Mouse (Mus musculus) common myeloid progenitor, adult 5-6 weeks (primary cell): ENCODE results near the gene Hist1h4b. TPM values are rescaled to one million over a fixed set of nuclear protein-coding genes. Genes with fewer than 3 reads are reported as not detected.

Source experiments
- ATAC-seq: replicated peaks from 2 replicates; pipeline ENCODE4 v1.8.0; 2016; ENCODE audit warnings: low read depth, mild to moderate bottlenecking, moderate TSS enrichment, inconsistent platforms; ENCODE audit not compliant: poor library complexity, severe bottlenecking
- total RNA-seq: library from RNA; stranded (forward); fragments of 200-1000, 187-1606 nt; gene quantifications from 2 replicates; pipeline ENCODE4 v1.2.3, GENCODE M21; 2017

Hist1h4b gene
- total RNA-seq, 1 experiment from 2014 or later, result 902 TPM

DNA sequence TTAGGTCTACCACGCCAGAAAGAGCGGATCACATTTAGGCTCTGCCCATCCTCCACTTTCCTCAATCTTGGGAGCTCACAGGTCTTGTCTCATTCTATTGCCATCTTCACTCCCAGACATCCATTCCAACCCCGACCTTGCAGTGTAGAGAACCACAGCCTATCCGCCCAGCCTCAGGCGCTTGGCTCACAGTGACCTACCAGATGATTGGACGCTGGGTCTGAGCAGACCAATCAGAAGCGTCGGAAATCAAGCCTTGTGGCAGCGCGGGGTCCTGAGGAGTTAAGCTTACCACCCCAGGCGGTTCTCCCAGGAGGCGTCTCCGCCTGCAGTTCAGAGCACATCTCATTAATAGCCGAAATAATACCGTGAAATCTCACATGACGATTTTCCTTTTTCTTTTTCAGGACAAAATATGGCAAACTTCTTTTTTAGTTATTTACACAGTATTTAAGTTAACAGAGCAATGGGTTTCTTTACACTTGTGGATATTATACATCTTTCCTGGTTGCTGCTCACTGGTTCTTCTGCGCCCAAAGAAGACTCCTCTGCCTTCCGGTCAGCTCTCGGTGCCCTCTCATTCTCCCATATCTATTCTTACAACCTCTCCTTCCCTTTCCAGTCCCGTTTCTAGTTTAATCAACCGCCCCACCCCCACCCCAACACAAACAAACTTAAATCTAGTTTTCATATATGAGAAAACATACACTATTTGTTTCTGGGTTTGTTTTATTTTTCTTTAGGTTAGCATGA is 15.9 kb downstream of the Hist1h4b start:
- peak; percentile 80 for ATAC-seq

DNA sequence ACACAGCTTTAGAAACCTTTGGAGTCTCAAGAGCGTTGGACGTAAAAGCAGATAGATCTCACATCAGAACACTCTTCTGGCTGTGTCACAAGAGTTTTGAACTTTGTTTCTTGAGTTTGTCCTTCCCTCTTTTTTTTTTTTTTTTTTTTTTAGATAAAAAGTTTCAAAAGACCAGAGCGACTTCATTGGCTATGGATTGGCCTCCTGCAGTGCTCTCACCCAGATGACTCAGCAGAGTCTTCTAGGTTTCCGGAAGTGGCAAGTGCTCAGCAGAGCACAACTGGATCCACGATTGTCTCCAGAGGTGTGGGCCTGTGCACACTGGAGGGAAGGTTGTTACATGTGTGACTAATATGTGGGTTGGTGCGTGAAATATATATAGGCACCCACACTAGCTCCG is 21.5 kb downstream of the Hist1h4b start:
- no peak for ATAC-seq

DNA sequence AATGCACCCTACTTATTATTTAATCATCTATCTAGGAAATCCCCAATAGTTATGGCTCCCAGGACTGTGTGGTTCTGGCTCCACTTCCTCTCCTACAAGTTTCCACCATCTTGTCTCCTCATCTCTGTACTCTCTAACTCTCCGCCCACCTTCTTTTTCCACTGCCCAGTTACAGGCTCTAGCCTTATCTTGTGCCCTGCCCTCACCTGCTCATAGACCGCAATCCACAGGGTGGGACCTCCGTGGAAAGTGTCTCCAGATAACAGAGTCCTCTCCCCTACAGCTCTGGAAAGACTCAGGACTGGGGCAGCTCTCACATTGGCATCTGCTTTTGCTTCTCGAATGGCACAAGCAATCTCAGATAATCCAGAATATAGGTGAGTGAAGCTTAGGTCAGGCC is 22.2 kb downstream of the Hist1h4b start:
- ATAC-seq, result no peak

GRCm38 (mm10) chr13:23792520-23792919 is 35.7 kb downstream of the Hist1h4b start:
- peak; percentile 87 for ATAC-seq

DNA sequence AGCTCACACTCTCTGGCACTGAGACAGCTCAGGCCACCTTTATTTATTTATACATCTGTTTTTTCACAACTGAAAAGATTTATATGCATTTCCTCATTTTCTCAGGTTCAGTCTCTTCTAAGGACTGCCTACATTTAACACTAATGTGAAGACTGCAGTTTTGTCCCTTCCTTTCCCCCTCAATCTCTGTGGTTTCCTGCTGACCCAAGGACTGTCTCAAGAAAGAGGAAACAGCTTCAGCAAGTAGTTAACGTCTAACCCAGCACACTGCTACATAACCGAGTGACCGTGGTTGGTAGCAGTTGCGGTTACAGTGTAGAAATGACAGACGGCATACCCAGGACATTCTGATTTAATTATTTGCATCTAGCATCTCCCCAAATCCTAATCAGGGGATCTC is 42.6 kb downstream of the Hist1h4b start:
- ATAC-seq, result peak; percentile 94

- no peak for ATAC-seq
These were observed 47.7 kb downstream of the Hist1h4b start for GRCm38 (mm10) chr13:23804532-23804931.

GRCm38 (mm10) chr13:23806422-23807052 is 49.7 kb downstream of the Hist1h4b start, which contains the start of gene Slc17a2:
Slc17a2 (plus strand) TSS chr13:23806993.
- ATAC-seq, result no peak

Other genes starting within 250 kb of the Hist1h4b start
- 1,499 and 1,774 TPM in 2 replicates for gene Hist1h4h, start 226.0 kb upstream of the Hist1h4b start, total RNA-seq
- gene Hist1h2af, start 223.1 kb upstream of the Hist1h4b start, total RNA-seq, result 1,142 and 1,285 TPM in 2 replicates
- gene Hist1h3g, start 221.6 kb upstream of the Hist1h4b start, total RNA-seq, result 199 and 205 TPM in 2 replicates
- gene Hist1h2bh, start 213.6 kb upstream of the Hist1h4b start, total RNA-seq, result 91.4 and 108 TPM in 2 replicates
- gene Hist1h3f, start 213.0 kb upstream of the Hist1h4b start, total RNA-seq, result 186 and 196 TPM in 2 replicates
- gene Hist1h4f, start 205.4 kb upstream of the Hist1h4b start, total RNA-seq, result 2,800 and 2,993 TPM in 2 replicates
- gene Hist1h1d, start 203.8 kb upstream of the Hist1h4b start, total RNA-seq, result 92.5 and 96.4 TPM in 2 replicates
- gene Hist1h3e, start 194.6 kb upstream of the Hist1h4b start, total RNA-seq, result 574 and 671 TPM in 2 replicates
- gene Hist1h2ae, start 185.8 kb upstream of the Hist1h4b start, total RNA-seq, result 336 and 401 TPM in 2 replicates
- gene Hist1h2bg, start 185.6 kb upstream of the Hist1h4b start, total RNA-seq, result 1,313 and 1,586 TPM in 2 replicates
- gene Hist1h2bf, start 182.8 kb upstream of the Hist1h4b start, total RNA-seq, result 558 and 569 TPM in 2 replicates
- 127 and 293 TPM in 2 replicates for gene Hist1h2ad, start 182.6 kb upstream of the Hist1h4b start, total RNA-seq
- 98.2 and 137 TPM in 2 replicates for gene Hist1h3d, start 181.2 kb upstream of the Hist1h4b start, total RNA-seq
- 1,514 and 1,667 TPM in 2 replicates for gene Hist1h4d, start 175.4 kb upstream of the Hist1h4b start, total RNA-seq
- 92.7 and 94.2 TPM in 2 replicates for gene Hist1h2be, start 135.9 kb upstream of the Hist1h4b start, total RNA-seq
- 314 and 326 TPM in 2 replicates for gene Hist1h1e, start 134.5 kb upstream of the Hist1h4b start, total RNA-seq
- 114 and 119 TPM in 2 replicates for gene Hist1h2ac, start 73.1 kb upstream of the Hist1h4b start, total RNA-seq
- gene Hist1h2bc, start 72.8 kb upstream of the Hist1h4b start, total RNA-seq, result 224 and 276 TPM in 2 replicates
- 0.55 and 3.1 TPM in 2 replicates for gene Hist1h1t, start 61.2 kb upstream of the Hist1h4b start, total RNA-seq
- 434 and 555 TPM in 2 replicates for gene Hist1h4c, start 58.6 kb upstream of the Hist1h4b start, total RNA-seq
- 3.6 and 4.3 TPM in 2 replicates for gene Hfe, start 46.2 kb upstream of the Hist1h4b start, total RNA-seq
- gene Hist1h1c, start 18.2 kb upstream of the Hist1h4b start, total RNA-seq, result 753 and 796 TPM in 2 replicates
- 801 and 823 TPM in 2 replicates for gene Hist1h3c, start 11.4 kb upstream of the Hist1h4b start, total RNA-seq
- gene Hist1h2bb, start 10.3 kb upstream of the Hist1h4b start, total RNA-seq, result 2,989 and 3,536 TPM in 2 replicates
- 2,765 and 2,805 TPM in 2 replicates for gene Hist1h2ab, start 5.9 kb upstream of the Hist1h4b start, total RNA-seq
- 689 and 718 TPM in 2 replicates for gene Hist1h3b, start 4.7 kb upstream of the Hist1h4b start, total RNA-seq
- gene Hist1h4a, start 4.2 kb downstream of the Hist1h4b start, total RNA-seq, result 597 and 703 TPM in 2 replicates
- 599 and 655 TPM in 2 replicates for gene Hist1h3a, start 5.4 kb downstream of the Hist1h4b start, total RNA-seq
- gene Hist1h1a, start 6.7 kb downstream of the Hist1h4b start, total RNA-seq, result 2,071 and 2,536 TPM in 2 replicates
- not detected in 2 replicates for gene Trim38, start 12.9 kb downstream of the Hist1h4b start, total RNA-seq
- gene Slc17a2, start 50.0 kb downstream of the Hist1h4b start, total RNA-seq, result not detected in 2 replicates
- gene Slc17a3, start 82.4 kb downstream of the Hist1h4b start, total RNA-seq, result not detected in 2 replicates
- gene Slc17a1, start 110.7 kb downstream of the Hist1h4b start, total RNA-seq, result not detected in 2 replicates
- 0.46 TPM in 1 of 2 replicates, not detected in the other for gene Slc17a4, start 158.0 kb downstream of the Hist1h4b start, total RNA-seq
- not detected in 2 replicates for gene Hist1h2ba, start 177.1 kb downstream of the Hist1h4b start, total RNA-seq
- gene Hist1h2aa, start 177.4 kb downstream of the Hist1h4b start, total RNA-seq, result not detected in 2 replicates
- gene Scgn, start 234.2 kb downstream of the Hist1h4b start, total RNA-seq, result not detected in 2 replicates